Mouse (Mus musculus): ENCODE results near the gene Prim2. TPM values are rescaled to one million over a fixed set of nuclear protein-coding genes. Genes with fewer than 3 reads are reported as not detected.
A peak's percentile ranks its signal among the peaks of the same experiment; 100 is the strongest.

The Prim2 gene
- polyA plus RNA-seq, 1 experiment from 2014 or later, result 55.0 TPM

- H3K4me3 ChIP-seq (ENCODE audit: low read depth, low read length), result no peak overlapping the region
- WGBS, result 92% methylated on average over 8 of the region's 8 CpGs
- H3K4me2 ChIP-seq, result no peak overlapping the region
- H3K9ac ChIP-seq (ENCODE audit: low read length), result no peak overlapping the region
- H3K36me3 ChIP-seq (ENCODE audit: control insufficient read depth, insufficient read depth, low read length), result no peaks in the 10 kb centered on the region
- no peak for ATAC-seq (ENCODE audit: low FRiP score)
- H3K27ac ChIP-seq (ENCODE audit: low read depth, low read length), result no peak overlapping the region
- H3K4me1 ChIP-seq (ENCODE audit: control insufficient read depth, insufficient read depth, low read length), result no peaks in the 10 kb centered on the region
- no peak for DNase-seq (ENCODE audit: low spot score, missing footprints)
- H3K9me3 ChIP-seq (ENCODE audit: control insufficient read depth, low read length), result no peaks in the 10 kb centered on the region
- no peaks in the 10 kb centered on the region for H3K27me3 ChIP-seq (ENCODE audit: control insufficient read depth, insufficient read depth, low read length)
Observed at GRCm38 (mm10) chr1:33689446-33690086, 20.0 kb upstream of the Prim2 start.

- H3K4me1 ChIP-seq (ENCODE audit: control insufficient read depth, insufficient read depth, low read length), result no peaks in the 10 kb centered on the region
- no peaks in the 10 kb centered on the region for H3K9me3 ChIP-seq (ENCODE audit: control insufficient read depth, low read length)
- no peak overlapping the region for H3K4me3 ChIP-seq (ENCODE audit: low read depth, low read length)
- DNase-seq (ENCODE audit: low spot score, missing footprints), result no peak
- no peak overlapping the region for H3K4me2 ChIP-seq
- WGBS, result 75% methylated on average over 2 of the region's 2 CpGs
- no peak overlapping the region for H3K27ac ChIP-seq (ENCODE audit: low read depth, low read length)
- no peak for ATAC-seq (ENCODE audit: low FRiP score)
- H3K27me3 ChIP-seq (ENCODE audit: control insufficient read depth, insufficient read depth, low read length), result no peaks in the 10 kb centered on the region
- no peaks in the 10 kb centered on the region for H3K36me3 ChIP-seq (ENCODE audit: control insufficient read depth, insufficient read depth, low read length)
- no peak overlapping the region for H3K9ac ChIP-seq (ENCODE audit: low read length)
Observed at GRCm38 (mm10) chr1:33688810-33689209, 19.2 kb upstream of the Prim2 start.

- Histone ChIP-seq H3K4me3 (ENCODE audit: low read depth, low read length) (no peak overlapping the region), H3K4me1 (ENCODE audit: control insufficient read depth, insufficient read depth, low read length) (no peaks in the 10 kb centered on the region), H3K4me2 (no peak overlapping the region), H3K27me3 (ENCODE audit: control insufficient read depth, insufficient read depth, low read length) (no peaks in the 10 kb centered on the region), H3K9me3 (ENCODE audit: control insufficient read depth, low read length) (no peaks in the 10 kb centered on the region), H3K9ac (ENCODE audit: low read length) (no peak overlapping the region), H3K36me3 (ENCODE audit: control insufficient read depth, insufficient read depth, low read length) (no peaks in the 10 kb centered on the region), H3K27ac (ENCODE audit: low read depth, low read length) (no peak overlapping the region)
- 72% methylated on average over 8 of the region's 8 CpGs for WGBS
- ATAC-seq (ENCODE audit: low FRiP score) (no peak), DNase-seq (ENCODE audit: low spot score, missing footprints) (no peak)
Observed at GRCm38 (mm10) chr1:33684459-33684858, 14.9 kb upstream of the Prim2 start.

DNA sequence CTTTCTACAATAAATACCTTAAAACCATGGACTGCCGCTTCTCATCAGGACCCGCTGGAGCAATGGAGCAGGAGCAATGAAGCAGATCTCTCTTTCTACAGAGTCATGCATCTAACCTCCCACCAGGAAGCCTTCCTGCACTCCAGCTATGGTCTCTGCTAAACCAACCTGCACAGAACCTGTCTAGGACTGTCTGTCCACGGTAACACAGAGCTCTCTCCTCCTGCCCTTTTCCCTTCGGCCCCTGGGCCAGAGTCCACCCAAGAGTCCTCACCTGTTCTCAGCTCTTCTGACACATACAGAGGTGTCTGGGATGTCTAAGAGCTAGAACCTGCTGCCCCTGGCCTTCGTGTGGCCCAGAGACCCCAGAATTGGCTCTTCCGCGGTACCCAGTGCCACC, 11.3 kb upstream of the Prim2 start:
- DNase-seq (ENCODE audit: low spot score, missing footprints) (no peak), ATAC-seq (ENCODE audit: low FRiP score) (no peak)
- no peak overlapping the region for H3K27ac ChIP-seq (ENCODE audit: low read depth, low read length)
- 92% methylated on average over 7 of the region's 7 CpGs for WGBS
- H3K9me3 ChIP-seq (ENCODE audit: control insufficient read depth, low read length), result no peaks in the 10 kb centered on the region
- H3K36me3 ChIP-seq (ENCODE audit: control insufficient read depth, insufficient read depth, low read length), result no peaks in the 10 kb centered on the region
- no peak overlapping the region for H3K4me2 ChIP-seq
- no peaks in the 10 kb centered on the region for H3K4me1 ChIP-seq (ENCODE audit: control insufficient read depth, insufficient read depth, low read length)
- no peaks in the 10 kb centered on the region for H3K27me3 ChIP-seq (ENCODE audit: control insufficient read depth, insufficient read depth, low read length)
- H3K9ac ChIP-seq (ENCODE audit: low read length), result no peak overlapping the region
- no peak overlapping the region for H3K4me3 ChIP-seq (ENCODE audit: low read depth, low read length)

DNA sequence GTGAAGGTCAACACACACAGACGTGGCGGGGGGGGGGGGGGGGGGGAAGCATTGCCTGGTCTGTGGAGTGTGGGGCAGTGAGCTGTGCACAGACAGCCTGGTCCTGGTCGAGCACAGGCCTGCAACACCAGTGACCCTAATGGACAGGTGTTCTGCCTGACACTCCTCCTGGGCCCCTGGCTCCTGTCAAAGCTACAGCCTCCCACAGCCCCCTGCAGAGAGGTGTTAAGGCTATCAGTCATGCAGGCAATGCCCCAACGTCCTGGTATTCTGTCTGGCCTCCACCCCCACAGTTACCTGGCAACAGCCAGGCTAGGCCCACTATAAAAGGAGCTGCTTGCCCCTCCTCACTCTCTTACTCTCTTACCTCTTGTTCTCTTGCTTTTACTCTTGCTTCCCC, 10.8 kb upstream of the Prim2 start:
- WGBS, result 51% methylated on average over 4 of the region's 4 CpGs
- no peak overlapping the region for H3K4me3 ChIP-seq (ENCODE audit: low read depth, low read length)
- no peaks in the 10 kb centered on the region for H3K27me3 ChIP-seq (ENCODE audit: control insufficient read depth, insufficient read depth, low read length)
- H3K36me3 ChIP-seq (ENCODE audit: control insufficient read depth, insufficient read depth, low read length), result no peaks in the 10 kb centered on the region
- H3K4me2 ChIP-seq, result no peak overlapping the region
- H3K9me3 ChIP-seq (ENCODE audit: control insufficient read depth, low read length), result no peaks in the 10 kb centered on the region
- no peak for ATAC-seq (ENCODE audit: low FRiP score)
- no peak overlapping the region for H3K27ac ChIP-seq (ENCODE audit: low read depth, low read length)
- no peaks in the 10 kb centered on the region for H3K4me1 ChIP-seq (ENCODE audit: control insufficient read depth, insufficient read depth, low read length)
- no peak overlapping the region for H3K9ac ChIP-seq (ENCODE audit: low read length)
- DNase-seq (ENCODE audit: low spot score, missing footprints), result no peak

GRCm38 (mm10) chr1:33673158-33673960, 3.8 kb upstream of the Prim2 start:
- DNase-seq (ENCODE audit: low spot score, missing footprints), result no peak
- WGBS, result 84% methylated on average over 17 of the region's 17 CpGs
- H3K9ac ChIP-seq (ENCODE audit: low read length), result no peak overlapping the region
- no peak overlapping the region for H3K27ac ChIP-seq (ENCODE audit: low read depth, low read length)
- H3K4me3 ChIP-seq (ENCODE audit: low read depth, low read length), result no peak overlapping the region
- H3K4me2 ChIP-seq, result no peak overlapping the region
- no peaks in the 10 kb centered on the region for H3K27me3 ChIP-seq (ENCODE audit: control insufficient read depth, insufficient read depth, low read length)
- ATAC-seq (ENCODE audit: low FRiP score), result no peak
- H3K4me1 ChIP-seq (ENCODE audit: control insufficient read depth, insufficient read depth, low read length), result peaks cover 3% of the 10 kb centered on the region; the same call in 1 of the 2 replicates
- no peaks in the 10 kb centered on the region for H3K9me3 ChIP-seq (ENCODE audit: control insufficient read depth, low read length)
- H3K36me3 ChIP-seq (ENCODE audit: control insufficient read depth, insufficient read depth, low read length), result no peaks in the 10 kb centered on the region

GRCm38 (mm10) chr1:33672514-33672913, 2.9 kb upstream of the Prim2 start:
- no peaks in the 10 kb centered on the region for H3K9me3 ChIP-seq (ENCODE audit: control insufficient read depth, low read length)
- H3K27ac ChIP-seq (ENCODE audit: low read depth, low read length), result no peak overlapping the region
- no peak for ATAC-seq (ENCODE audit: low FRiP score)
- no peak overlapping the region for H3K4me3 ChIP-seq (ENCODE audit: low read depth, low read length)
- no peaks in the 10 kb centered on the region for H3K27me3 ChIP-seq (ENCODE audit: control insufficient read depth, insufficient read depth, low read length)
- H3K4me2 ChIP-seq, result no peak overlapping the region
- 27% methylated on average over 3 of the region's 3 CpGs for WGBS
- no peak overlapping the region for H3K9ac ChIP-seq (ENCODE audit: low read length)
- peaks cover 3% of the 10 kb centered on the region; the same call in 1 of the 2 replicates for H3K4me1 ChIP-seq (ENCODE audit: control insufficient read depth, insufficient read depth, low read length)
- no peaks in the 10 kb centered on the region for H3K36me3 ChIP-seq (ENCODE audit: control insufficient read depth, insufficient read depth, low read length)
- DNase-seq (ENCODE audit: low spot score, missing footprints), result peak; percentile 87

DNA sequence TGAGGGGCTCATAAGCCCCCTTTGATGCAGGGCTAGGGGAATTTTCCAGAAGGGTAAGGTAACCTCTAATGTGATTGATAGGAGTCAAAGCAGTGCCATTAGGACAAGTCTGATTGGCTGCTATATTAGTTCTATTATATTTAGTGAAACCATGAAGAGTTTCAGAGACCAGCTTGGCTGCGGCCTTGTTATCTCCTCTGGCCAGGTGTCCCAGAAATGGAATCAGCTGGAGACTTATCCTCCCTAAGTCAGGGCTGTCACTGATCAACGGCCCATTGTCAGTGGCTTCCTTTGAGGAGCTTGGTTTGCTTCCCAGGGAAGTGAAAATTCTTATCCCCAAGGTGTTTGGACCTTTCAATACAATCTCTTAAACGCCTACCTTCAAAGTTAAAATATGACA, 2.5 kb upstream of the Prim2 start:
- WGBS, result 67% methylated on average over 3 of the region's 3 CpGs
- Histone ChIP-seq H3K9me3 (ENCODE audit: control insufficient read depth, low read length) (no peaks in the 10 kb centered on the region), H3K4me2 (no peak overlapping the region), H3K4me3 (ENCODE audit: low read depth, low read length) (no peak overlapping the region), H3K9ac (ENCODE audit: low read length) (no peak overlapping the region), H3K4me1 (ENCODE audit: control insufficient read depth, insufficient read depth, low read length) (peaks cover 3% of the 10 kb centered on the region; the same call in 1 of the 2 replicates), H3K27me3 (ENCODE audit: control insufficient read depth, insufficient read depth, low read length) (no peaks in the 10 kb centered on the region), H3K27ac (ENCODE audit: low read depth, low read length) (no peak overlapping the region), H3K36me3 (ENCODE audit: control insufficient read depth, insufficient read depth, low read length) (no peaks in the 10 kb centered on the region)
- DNase-seq (ENCODE audit: low spot score, missing footprints) (no peak), ATAC-seq (ENCODE audit: low FRiP score) (no peak)

GRCm38 (mm10) chr1:33671441-33671840, 1.8 kb upstream of the Prim2 start:
- Histone ChIP-seq H3K4me1 (ENCODE audit: control insufficient read depth, insufficient read depth, low read length) (peaks cover 3% of the 10 kb centered on the region; the same call in 1 of the 2 replicates), H3K27me3 (ENCODE audit: control insufficient read depth, insufficient read depth, low read length) (no peaks in the 10 kb centered on the region), H3K9me3 (ENCODE audit: control insufficient read depth, low read length) (no peaks in the 10 kb centered on the region), H3K4me2 (no peak overlapping the region), H3K36me3 (ENCODE audit: control insufficient read depth, insufficient read depth, low read length) (no peaks in the 10 kb centered on the region), H3K4me3 (ENCODE audit: low read depth, low read length) (no peak overlapping the region), H3K27ac (ENCODE audit: low read depth, low read length) (no peak overlapping the region), H3K9ac (ENCODE audit: low read length) (no peak overlapping the region)
- DNase-seq (ENCODE audit: low spot score, missing footprints) (no peak), ATAC-seq (ENCODE audit: low FRiP score) (no peak)
- 83% methylated on average over 5 of the region's 5 CpGs for WGBS

Measured in midbrain, embryonic 11.5 days (tissue).